Mouse (Mus musculus) heart, embryonic 16.5 days (tissue): ENCODE measurements around the gene Aspscr1. TPM values are rescaled to one million over a fixed set of nuclear protein-coding genes. Genes with fewer than 3 reads are reported as not detected.

Experiments
- ATAC-seq: fragments of 200-750 bp; cut with Nextera tagmentation; replicated peaks from 2 replicates; pipeline ENCODE4 v1.8.0; 2017; ENCODE audit warnings: moderate number of reproducible peaks; ENCODE audit not compliant: insufficient read depth, low FRiP score; ENCODE audit errors: extremely low read depth
- H3K27ac ChIP-seq: fragments of 300-500 bp; sonication (generic); 2 replicates; pipeline ENCODE4 v1.5.1; 2014; ENCODE audit warnings: mild to moderate bottlenecking, low read length, control low read depth, moderate library complexity
- H3K27me3 ChIP-seq: fragments of 300-500 bp; sonication (generic); 2 replicates; pipeline ENCODE4 v1.6.1; 2014; ENCODE audit warnings: low read length, mixed read lengths; ENCODE audit not compliant: control insufficient read depth, insufficient read depth
- H3K36me3 ChIP-seq: fragments of 300-500 bp; sonication (generic); 2 replicates; pipeline ENCODE4 v1.6.1; 2014; ENCODE audit not compliant: control insufficient read depth, insufficient read depth
- H3K4me1 ChIP-seq: fragments of 300-500 bp; sonication (generic); 2 replicates; pipeline ENCODE4 v1.6.1; 2014; ENCODE audit warnings: low read length, mixed read lengths; ENCODE audit not compliant: control insufficient read depth, insufficient read depth
- H3K4me2 ChIP-seq: fragments of 300-500 bp; sonication (generic); 2 replicates; pipeline ENCODE4 v1.6.1; 2014; ENCODE audit warnings: low read depth, mild to moderate bottlenecking, control low read depth, low read length
- H3K4me3 ChIP-seq: fragments of 300-500 bp; sonication (generic); 2 replicates; pipeline ENCODE4 v1.5.1; 2014; ENCODE audit warnings: mild to moderate bottlenecking, control low read depth, low read length
- H3K9ac ChIP-seq: fragments of 300-500 bp; sonication (generic); 2 replicates; pipeline ENCODE4 v1.6.1; 2014; ENCODE audit warnings: low read length, control low read depth
- H3K9me3 ChIP-seq: fragments of 300-500 bp; sonication (generic); replicated peaks from 2 replicates; pipeline ENCODE4 v1.6.1; 2016; ENCODE audit warnings: low read length; ENCODE audit not compliant: control insufficient read depth
- WGBS: fragments of 180-500 bp; shearing (Covaris S2); extraction: QIAGEN DNeasy Blood & Tissue Kit; methylation state at CpG from one replicate; pipeline ENCODE4 v1.1.7; 2014; 5-methylcytosine and 5-hydroxymethylcytosine counted together
- polyA plus RNA-seq: library from polyadenylated mRNA; unstranded; fragments of >200 nt; fragmentation: Nextera tagmentation; extraction: Ambion mirVana; gene quantifications from 2 replicates; pipeline ENCODE4 v1.2.1, GENCODE M21; 2015

Gene Aspscr1
- polyA plus RNA-seq, 1 experiment from 2014 or later = 105 TPM

- ATAC-seq = no peak
These were observed 18.0 kb upstream of the Aspscr1 start for GRCm38 (mm10) chr11:120654741-120655140.

GRCm38 (mm10) chr11:120657301-120657700, 15.5 kb upstream of the Aspscr1 start:
- 80% methylated on average over 4 of the region's 4 CpGs for WGBS
- ATAC-seq = no peak
- H3K27ac ChIP-seq = no peak overlapping the region
- H3K36me3 ChIP-seq = no peaks in the 10 kb centered on the region
- H3K27me3 ChIP-seq = peaks cover 56% of the 10 kb centered on the region
- no peaks in the 10 kb centered on the region for H3K9me3 ChIP-seq
- H3K4me3 ChIP-seq = no peak overlapping the region
- no peak overlapping the region for H3K4me2 ChIP-seq
- peaks cover 17% of the 10 kb centered on the region for H3K4me1 ChIP-seq
- H3K9ac ChIP-seq = no peak overlapping the region

More at GRCm38 (mm10) chr11:120654741-120655140, 18.0 kb upstream of the Aspscr1 start:
- no peak overlapping the region for H3K4me3 ChIP-seq
- no peak overlapping the region for H3K4me2 ChIP-seq
- peaks cover 31% of the 10 kb centered on the region for H3K27me3 ChIP-seq
- no peaks in the 10 kb centered on the region for H3K9me3 ChIP-seq
- WGBS = 73% methylated on average over 3 of the region's 3 CpGs
- H3K4me1 ChIP-seq = peaks cover 9% of the 10 kb centered on the region
- H3K36me3 ChIP-seq = no peaks in the 10 kb centered on the region
- H3K27ac ChIP-seq = no peak overlapping the region
- no peak overlapping the region for H3K9ac ChIP-seq

- peaks cover 17% of the 10 kb centered on the region for H3K4me1 ChIP-seq
- no peak overlapping the region for H3K9ac ChIP-seq
- ATAC-seq = no peak
- H3K9me3 ChIP-seq = no peaks in the 10 kb centered on the region
- peak overlapping the region; percentile 20; the same call in 1 of the 2 replicates for H3K4me3 ChIP-seq
- 2% methylated on average over 24 of the region's 24 CpGs for WGBS
- H3K36me3 ChIP-seq = no peaks in the 10 kb centered on the region
- H3K27me3 ChIP-seq = peaks cover 70% of the 10 kb centered on the region
- H3K4me2 ChIP-seq = peak overlapping the region; percentile 77
- H3K27ac ChIP-seq = no peak overlapping the region
These were observed 13.8 kb upstream of the Aspscr1 start for GRCm38 (mm10) chr11:120658876-120659410.

- Histone ChIP-seq H3K27me3 (peaks cover 73% of the 10 kb centered on the region), H3K4me1 (peaks cover 17% of the 10 kb centered on the region), H3K4me3 (peak overlapping the region; percentile 51), H3K4me2 (peak overlapping the region; percentile 77), H3K27ac (no peak overlapping the region), H3K9ac (peak overlapping the region; percentile 54), H3K9me3 (no peaks in the 10 kb centered on the region), H3K36me3 (no peaks in the 10 kb centered on the region)
- ATAC-seq = 0 out of 2 replicates have a peak, but pooled peaks have one; percentile 6
- 3% methylated on average over 50 of the region's 50 CpGs for WGBS
These were observed 13.1 kb upstream of the Aspscr1 start for GRCm38 (mm10) chr11:120659509-120660300.

GRCm38 (mm10) chr11:120660301-120661075, 12.3 kb upstream of the Aspscr1 start:
- Histone ChIP-seq H3K4me1 (peaks cover 17% of the 10 kb centered on the region), H3K27me3 (peaks cover 73% of the 10 kb centered on the region), H3K4me2 (peak overlapping the region; percentile 77), H3K36me3 (no peaks in the 10 kb centered on the region), H3K27ac (no peak overlapping the region), H3K9ac (peak overlapping the region; percentile 54), H3K9me3 (no peaks in the 10 kb centered on the region), H3K4me3 (peak overlapping the region; percentile 51)
- ATAC-seq = peak; percentile 33
- WGBS = under 1% methylated on average over 90 of the region's 95 CpGs

GRCm38 (mm10) chr11:120661076-120661460, 11.7 kb upstream of the Aspscr1 start, which contains the start of gene Notum:
TSS of gene Notum (minus strand) at chr11:120661175.
- H3K27me3 ChIP-seq = peaks cover 73% of the 10 kb centered on the region
- ATAC-seq = no peak
- H3K9me3 ChIP-seq = no peaks in the 10 kb centered on the region

GRCm38 (mm10) chr11:120662759-120663158, 10.0 kb upstream of the Aspscr1 start:
- no peak for ATAC-seq
- Histone ChIP-seq H3K27me3 (peaks cover 61% of the 10 kb centered on the region), H3K27ac (no peak overlapping the region), H3K4me2 (no peak overlapping the region), H3K9ac (no peak overlapping the region), H3K36me3 (no peaks in the 10 kb centered on the region), H3K4me1 (peaks cover 17% of the 10 kb centered on the region), H3K9me3 (no peaks in the 10 kb centered on the region), H3K4me3 (no peak overlapping the region)
- 48% methylated on average over 6 of the region's 6 CpGs for WGBS

More at GRCm38 (mm10) chr11:120661076-120661460, 11.7 kb upstream of the Aspscr1 start, which contains the start of gene Notum:
- peak within 1 kb of the TSS; percentile 51 for H3K4me3 ChIP-seq
- H3K4me1 ChIP-seq = peaks cover 17% of the 10 kb centered on the region
- 1% methylated on average over 35 of the region's 35 CpGs for WGBS
- H3K4me2 ChIP-seq = peak within 1 kb of the TSS; percentile 77
- no peaks in the 10 kb centered on the region for H3K36me3 ChIP-seq
- H3K9ac ChIP-seq = peak within 1 kb of the TSS; percentile 54
- no peak within 1 kb of the TSS for H3K27ac ChIP-seq

- Histone ChIP-seq H3K9ac (no peak overlapping the region), H3K9me3 (no peaks in the 10 kb centered on the region), H3K27me3 (peaks cover 52% of the 10 kb centered on the region), H3K4me2 (no peak overlapping the region), H3K4me1 (peaks cover 16% of the 10 kb centered on the region), H3K4me3 (no peak overlapping the region), H3K36me3 (no peaks in the 10 kb centered on the region), H3K27ac (no peak overlapping the region)
- WGBS = 85% methylated on average over 5 of the region's 5 CpGs
- no peak for ATAC-seq
These were observed 9.1 kb upstream of the Aspscr1 start for GRCm38 (mm10) chr11:120663714-120664113.
